Mouse (Mus musculus) C2C12 (cell line): Measurements from ENCODE around the gene Cacna2d1. TPM values are rescaled to one million over a fixed set of nuclear protein-coding genes. Genes with fewer than 3 reads are reported as not detected.
A peak's percentile ranks its signal among the peaks of the same experiment; 100 is the strongest.

Source experiments
- H3K27me3 ChIP-seq: one replicate; pipeline ENCODE4 v1.6.1; 2011; ENCODE audit not compliant: control insufficient read depth, insufficient read depth, insufficient read length
- H3K36me3 ChIP-seq: one replicate; pipeline ENCODE4 v1.6.1; 2011; ENCODE audit not compliant: control insufficient read depth, insufficient read depth
- H3K4me3 ChIP-seq: one replicate; pipeline ENCODE4 v1.5.1; 2011; ENCODE audit warnings: mild to moderate bottlenecking, control low read depth; ENCODE audit not compliant: poor library complexity, insufficient read depth, severe bottlenecking
- H3K79me2 ChIP-seq: one replicate; pipeline ENCODE4 v1.6.1; 2011; ENCODE audit not compliant: control insufficient read depth, insufficient read depth
- H3K79me3 ChIP-seq: one replicate; pipeline ENCODE4 v1.6.1; 2011; ENCODE audit warnings: low read depth, control low read depth
- H3ac ChIP-seq: one replicate; pipeline ENCODE3; 2011; ENCODE audit warnings: low read depth; ENCODE audit not compliant: control insufficient read depth, insufficient read length
- CEBPB ChIP-seq: IDR thresholded peaks from one replicate; pipeline ENCODE4 v1.6.1; 2011; ENCODE audit warnings: low read depth, mild to moderate bottlenecking, control low read depth, moderate library complexity
- CTCF ChIP-seq: IDR thresholded peaks from one replicate; pipeline ENCODE4 v1.5.1; 2011; ENCODE audit not compliant: control insufficient read depth, insufficient read depth, insufficient read length
- FOSL1 ChIP-seq: IDR thresholded peaks from one replicate; pipeline ENCODE4 v1.8.0; 2011; ENCODE audit warnings: mild to moderate bottlenecking, low read length; ENCODE audit not compliant: poor library complexity, insufficient read depth, severe bottlenecking
- MAX ChIP-seq: IDR thresholded peaks from one replicate; pipeline ENCODE4 v1.6.1; 2011; ENCODE audit warnings: mild to moderate bottlenecking, control low read depth
- MYOD1 ChIP-seq: IDR thresholded peaks from one replicate; pipeline ENCODE4 v1.6.1; 2011; ENCODE audit warnings: low read depth; ENCODE audit not compliant: control insufficient read depth, insufficient read length
- MYOG ChIP-seq: IDR thresholded peaks from one replicate; pipeline ENCODE4 v1.6.1; 2011; ENCODE audit not compliant: control insufficient read depth, insufficient read length; ENCODE audit errors: extremely low read depth
- USF1 ChIP-seq: IDR thresholded peaks from one replicate; pipeline ENCODE4 v1.6.1; 2011; ENCODE audit warnings: low read depth, mild to moderate bottlenecking, control low read depth, moderate library complexity
- polyA plus RNA-seq: library from polyadenylated mRNA; unstranded; fragments of >200 nt; fragmentation: generic; extraction: Trizol; gene quantifications from one replicate; pipeline ENCODE4 v1.2.1, GENCODE M21; 2012; ENCODE audit warnings: missing spikeins

Cacna2d1 gene
- polyA plus RNA-seq, 1 experiment = 20.4 TPM

GRCm38 (mm10) chr5:16000917-16001316, 66.4 kb downstream of the Cacna2d1 start:
- no peak for TF ChIP-seq CTCF
- peak; percentile 79 for TF ChIP-seq FOSL1

GRCm38 (mm10) chr5:16002431-16003063, 68.1 kb downstream of the Cacna2d1 start:
- TF ChIP-seq MYOD1 (no peak), MAX (no peak), CTCF (no peak), FOSL1 (no peak), MYOG (no peak), CEBPB (no peak), USF1 (no peak)

More at GRCm38 (mm10) chr5:16000917-16001316, 66.4 kb downstream of the Cacna2d1 start:
- Histone ChIP-seq H3K36me3 (no peaks in the 10 kb centered on the region), H3K4me3 (no peak overlapping the region), H3ac (no peak overlapping the region), H3K27me3 (no peaks in the 10 kb centered on the region), H3K79me2 (peaks cover 30% of the 10 kb centered on the region), H3K79me3 (peaks cover 2% of the 10 kb centered on the region)

GRCm38 (mm10) chr5:16004305-16004704, 69.8 kb downstream of the Cacna2d1 start:
- peaks cover 2% of the 10 kb centered on the region for H3K79me3 ChIP-seq

More at GRCm38 (mm10) chr5:16002431-16003063, 68.1 kb downstream of the Cacna2d1 start:
- H3K79me2 ChIP-seq = peaks cover 40% of the 10 kb centered on the region
- H3K27me3 ChIP-seq = no peaks in the 10 kb centered on the region
- H3K79me3 ChIP-seq = peaks cover 2% of the 10 kb centered on the region
- no peak overlapping the region for H3ac ChIP-seq
- no peaks in the 10 kb centered on the region for H3K36me3 ChIP-seq
- no peak overlapping the region for H3K4me3 ChIP-seq

GRCm38 (mm10) chr5:16006964-16007363, 72.5 kb downstream of the Cacna2d1 start:
- peaks cover 2% of the 10 kb centered on the region for H3K79me3 ChIP-seq
- H3K4me3 ChIP-seq = no peak overlapping the region
- no peak overlapping the region for H3ac ChIP-seq
- H3K27me3 ChIP-seq = no peaks in the 10 kb centered on the region
- no peaks in the 10 kb centered on the region for H3K36me3 ChIP-seq
- TF ChIP-seq FOSL1 (no peak), CTCF (no peak), MAX (no peak), USF1 (no peak), MYOG (no peak), CEBPB (no peak), MYOD1 (no peak)
- peaks cover 40% of the 10 kb centered on the region for H3K79me2 ChIP-seq

More at GRCm38 (mm10) chr5:16004305-16004704, 69.8 kb downstream of the Cacna2d1 start:
- no peaks in the 10 kb centered on the region for H3K27me3 ChIP-seq
- no peak for TF ChIP-seq CEBPB
- no peak overlapping the region for H3K4me3 ChIP-seq
- H3K36me3 ChIP-seq = no peaks in the 10 kb centered on the region
- H3K79me2 ChIP-seq = peaks cover 42% of the 10 kb centered on the region
- H3ac ChIP-seq = no peak overlapping the region

- H3K27me3 ChIP-seq = no peaks in the 10 kb centered on the region
- TF ChIP-seq FOSL1 = no peak
- no peak for TF ChIP-seq CTCF
- TF ChIP-seq MYOG = no peak
- TF ChIP-seq USF1 = no peak
- TF ChIP-seq CEBPB = no peak
- no peak for TF ChIP-seq MAX
- TF ChIP-seq MYOD1 = no peak
- peaks cover 2% of the 10 kb centered on the region for H3K79me3 ChIP-seq
- no peaks in the 10 kb centered on the region for H3K79me2 ChIP-seq
- H3K36me3 ChIP-seq = peaks cover 5% of the 10 kb centered on the region
- no peak overlapping the region for H3K4me3 ChIP-seq
- no peak overlapping the region for H3ac ChIP-seq
These were observed 79.2 kb downstream of the Cacna2d1 start for GRCm38 (mm10) chr5:16013649-16014048.

- H3K79me2 ChIP-seq = no peaks in the 10 kb centered on the region
- peaks cover 5% of the 10 kb centered on the region for H3K36me3 ChIP-seq
- no peak overlapping the region for H3ac ChIP-seq
- H3K79me3 ChIP-seq = peaks cover 3% of the 10 kb centered on the region
- H3K27me3 ChIP-seq = no peaks in the 10 kb centered on the region
- no peak for TF ChIP-seq MAX
- TF ChIP-seq FOSL1 = no peak
- H3K4me3 ChIP-seq = no peak overlapping the region
These were observed 79.9 kb downstream of the Cacna2d1 start for GRCm38 (mm10) chr5:16014392-16014791.
